Mouse (Mus musculus): ENCODE measurements around the gene 4933430I17Rik. TPM values are rescaled to one million over a fixed set of nuclear protein-coding genes. Genes with fewer than 3 reads are reported as not detected.

4933430I17Rik gene
- polyA plus RNA-seq, 1 experiment = 0.17 TPM

- under 1% methylated on average over 37 of the region's 37 CpGs for WGBS
- TF ChIP-seq CTCF (conservative IDR thresholded peaks at IDR 0.05; ENCODE audit: insufficient read depth, insufficient read length, low read depth, low read length) (no peak), POLR2A (IDR thresholded peaks at IDR 0.05; ENCODE audit: low read depth, low read length) (peak; percentile 22)
- H3K27me3 ChIP-seq (replicated peaks; ENCODE audit: control insufficient read depth, insufficient read depth, low read length) = no peaks in the 10 kb centered on the region
- H3K36me3 ChIP-seq (ENCODE audit: control insufficient read depth, insufficient read depth, low read length) = no peaks in the 10 kb centered on the region
- H3K4me1 ChIP-seq (ENCODE audit: control insufficient read depth, insufficient read depth, low read length) = peaks cover 35% of the 10 kb centered on the region
- H3K4me3 ChIP-seq (ENCODE audit: insufficient read depth, low read depth, low read length) = peak within 1 kb of the TSS; percentile 88
- H3K27ac ChIP-seq (ENCODE audit: insufficient read depth, low read depth, low read length) = peak within 1 kb of the TSS; percentile 80
- peak; percentile 96 for DNase-seq
These were observed 5.3 kb upstream of the 4933430I17Rik start, which contains the start of gene Alad for GRCm38 (mm10) chr4:62519849-62520233. Gene Alad (minus strand): TSS chr4:62519918.

- DNase-seq = no peak
- no peaks in the 10 kb centered on the region for H3K36me3 ChIP-seq (ENCODE audit: control insufficient read depth, insufficient read depth, low read length)
- WGBS = 78% methylated on average over 2 of the region's 2 CpGs
- TF ChIP-seq POLR2A (IDR thresholded peaks at IDR 0.05; ENCODE audit: low read depth, low read length) (no peak), CTCF (conservative IDR thresholded peaks at IDR 0.05; ENCODE audit: insufficient read depth, insufficient read length, low read depth, low read length) (no peak)
- H3K27ac ChIP-seq (ENCODE audit: insufficient read depth, low read depth, low read length) = no peak overlapping the region
- H3K4me1 ChIP-seq (ENCODE audit: control insufficient read depth, insufficient read depth, low read length) = peaks cover 25% of the 10 kb centered on the region
- H3K4me3 ChIP-seq (ENCODE audit: insufficient read depth, low read depth, low read length) = no peak overlapping the region
- no peaks in the 10 kb centered on the region for H3K27me3 ChIP-seq (replicated peaks; ENCODE audit: control insufficient read depth, insufficient read depth, low read length)
These were observed 4.2 kb upstream of the 4933430I17Rik start for GRCm38 (mm10) chr4:62520892-62521400.

DNA sequence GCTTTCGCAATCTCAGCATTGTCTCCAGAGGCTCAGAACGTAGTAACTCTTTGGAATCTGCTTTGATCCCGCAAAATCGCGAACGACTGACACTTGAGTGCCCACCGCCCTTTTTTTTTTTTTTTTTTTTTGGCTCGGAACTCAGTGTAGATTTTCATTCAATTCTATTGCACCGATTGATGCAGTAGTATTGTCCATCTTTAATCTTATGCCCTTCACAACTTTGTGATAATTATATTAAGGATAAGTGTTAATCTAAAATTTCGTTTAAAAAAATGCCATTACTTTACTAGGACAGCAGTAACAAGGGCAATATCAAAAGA is 281 bp downstream of the 4933430I17Rik start:
- no peak overlapping the region for H3K27ac ChIP-seq (ENCODE audit: insufficient read depth, low read depth, low read length)
- peak overlapping the region; percentile 92 for H3K4me3 ChIP-seq (ENCODE audit: insufficient read depth, low read depth, low read length)
- no peak for DNase-seq
- H3K4me1 ChIP-seq (ENCODE audit: control insufficient read depth, insufficient read depth, low read length) = no peaks in the 10 kb centered on the region; the same call in 1 of the 2 replicates
- TF ChIP-seq CTCF (conservative IDR thresholded peaks at IDR 0.05; ENCODE audit: insufficient read depth, insufficient read length, low read depth, low read length) (no peak), POLR2A (IDR thresholded peaks at IDR 0.05; ENCODE audit: low read depth, low read length) (no peak)
- H3K36me3 ChIP-seq (ENCODE audit: control insufficient read depth, insufficient read depth, low read length) = no peaks in the 10 kb centered on the region
- under 1% methylated on average over 10 of the region's 10 CpGs for WGBS
- H3K27me3 ChIP-seq (replicated peaks; ENCODE audit: control insufficient read depth, insufficient read depth, low read length) = no peaks in the 10 kb centered on the region

- Histone ChIP-seq H3K27me3 (replicated peaks; ENCODE audit: control insufficient read depth, insufficient read depth, low read length) (no peaks in the 10 kb centered on the region), H3K4me3 (ENCODE audit: insufficient read depth, low read depth, low read length) (no peak overlapping the region), H3K36me3 (ENCODE audit: control insufficient read depth, insufficient read depth, low read length) (no peaks in the 10 kb centered on the region), H3K4me1 (ENCODE audit: control insufficient read depth, insufficient read depth, low read length) (no peaks in the 10 kb centered on the region; the same call in 1 of the 2 replicates), H3K27ac (ENCODE audit: insufficient read depth, low read depth, low read length) (no peak overlapping the region)
- 60% methylated on average over 2 of the region's 2 CpGs for WGBS
- TF ChIP-seq CTCF (conservative IDR thresholded peaks at IDR 0.05; ENCODE audit: insufficient read depth, insufficient read length, low read depth, low read length) = no peak
- no peak for TF ChIP-seq POLR2A (IDR thresholded peaks at IDR 0.05; ENCODE audit: low read depth, low read length)
- DNase-seq = no peak
These were observed 1.1 kb downstream of the 4933430I17Rik start for GRCm38 (mm10) chr4:62526256-62526655.

- H3K36me3 ChIP-seq (ENCODE audit: control insufficient read depth, insufficient read depth, low read length) = no peaks in the 10 kb centered on the region
- no peak overlapping the region for H3K27ac ChIP-seq (ENCODE audit: insufficient read depth, low read depth, low read length)
- DNase-seq = no peak
- H3K4me3 ChIP-seq (ENCODE audit: insufficient read depth, low read depth, low read length) = no peak overlapping the region
- TF ChIP-seq CTCF (conservative IDR thresholded peaks at IDR 0.05; ENCODE audit: insufficient read depth, insufficient read length, low read depth, low read length) (no peak), POLR2A (IDR thresholded peaks at IDR 0.05; ENCODE audit: low read depth, low read length) (no peak)
- 91% methylated on average over 4 of the region's 4 CpGs for WGBS
- H3K4me1 ChIP-seq (ENCODE audit: control insufficient read depth, insufficient read depth, low read length) = no peaks in the 10 kb centered on the region; the same call in 1 of the 2 replicates
- H3K27me3 ChIP-seq (replicated peaks; ENCODE audit: control insufficient read depth, insufficient read depth, low read length) = no peaks in the 10 kb centered on the region
These were observed 2.5 kb downstream of the 4933430I17Rik start for GRCm38 (mm10) chr4:62527655-62528054.

DNA sequence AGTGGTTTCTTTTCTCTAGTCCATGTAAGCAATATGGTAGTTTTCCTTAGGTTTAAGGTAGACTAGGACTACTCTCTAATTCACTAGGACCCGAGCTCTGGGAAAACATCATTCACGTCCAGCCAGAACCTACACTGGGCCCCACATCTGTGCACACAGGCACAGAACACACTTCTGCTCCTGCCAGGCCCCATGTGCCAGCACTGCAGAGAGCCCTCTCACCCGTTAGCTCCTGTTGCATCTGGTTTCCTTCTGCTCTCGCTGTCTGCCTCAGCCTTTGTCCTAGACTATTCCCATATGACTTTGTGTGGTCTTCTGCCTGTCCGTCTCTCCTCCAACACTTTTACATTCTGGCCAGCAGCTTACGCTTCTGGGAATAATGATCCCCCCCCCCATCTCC is 8.6 kb downstream of the 4933430I17Rik start:
- no peak for DNase-seq
- Histone ChIP-seq H3K4me1 (ENCODE audit: control insufficient read depth, insufficient read depth, low read length) (no peaks in the 10 kb centered on the region; the same call in 1 of the 2 replicates), H3K36me3 (ENCODE audit: control insufficient read depth, insufficient read depth, low read length) (no peaks in the 10 kb centered on the region), H3K27ac (ENCODE audit: insufficient read depth, low read depth, low read length) (no peak overlapping the region), H3K4me3 (ENCODE audit: insufficient read depth, low read depth, low read length) (no peak overlapping the region), H3K27me3 (replicated peaks; ENCODE audit: control insufficient read depth, insufficient read depth, low read length) (no peaks in the 10 kb centered on the region)
- 88% methylated on average over 6 of the region's 6 CpGs for WGBS
- TF ChIP-seq POLR2A (IDR thresholded peaks at IDR 0.05; ENCODE audit: low read depth, low read length) (no peak), CTCF (conservative IDR thresholded peaks at IDR 0.05; ENCODE audit: insufficient read depth, insufficient read length, low read depth, low read length) (no peak)

DNA sequence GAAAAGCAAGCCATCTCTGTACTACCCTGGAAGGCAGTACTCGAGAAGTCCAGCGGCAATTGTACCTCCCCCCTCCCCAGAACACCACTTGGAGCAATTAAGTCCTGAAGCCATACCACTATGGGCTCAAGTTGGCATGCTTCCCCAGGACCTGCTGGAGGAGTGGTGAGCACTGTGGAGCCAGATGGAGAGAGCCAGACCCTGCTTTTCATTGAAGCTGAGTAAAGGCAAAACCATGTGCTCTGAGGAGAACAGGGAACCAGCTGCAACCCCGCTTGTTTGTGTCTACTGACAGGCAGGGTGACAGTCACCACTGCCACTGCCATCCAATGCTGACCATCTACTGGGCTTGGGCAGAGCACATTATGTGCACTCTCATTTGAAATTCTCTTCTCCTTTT is 16.6 kb downstream of the 4933430I17Rik start:
- no peak for DNase-seq
- 81% methylated on average over 3 of the region's 3 CpGs for WGBS

More for the DNA sequence above, 16.6 kb downstream of the 4933430I17Rik start:
- Histone ChIP-seq H3K27me3 (replicated peaks; ENCODE audit: control insufficient read depth, insufficient read depth, low read length) (no peaks in the 10 kb centered on the region), H3K4me1 (ENCODE audit: control insufficient read depth, insufficient read depth, low read length) (no peaks in the 10 kb centered on the region), H3K4me3 (ENCODE audit: insufficient read depth, low read depth, low read length) (no peak overlapping the region), H3K36me3 (ENCODE audit: control insufficient read depth, insufficient read depth, low read length) (no peaks in the 10 kb centered on the region), H3K27ac (ENCODE audit: insufficient read depth, low read depth, low read length) (no peak overlapping the region)
- no peak for TF ChIP-seq POLR2A (IDR thresholded peaks at IDR 0.05; ENCODE audit: low read depth, low read length)
- TF ChIP-seq CTCF (conservative IDR thresholded peaks at IDR 0.05; ENCODE audit: insufficient read depth, insufficient read length, low read depth, low read length) = no peak
